Mouse (Mus musculus): ENCODE measurements around the gene Zdhhc19.
"Not testable (repeated sequence)": the region's sequence is repeated elsewhere in the genome, so short reads cannot be mapped to it uniquely, and the experiment has no call there.

Gene Zdhhc19

DNA sequence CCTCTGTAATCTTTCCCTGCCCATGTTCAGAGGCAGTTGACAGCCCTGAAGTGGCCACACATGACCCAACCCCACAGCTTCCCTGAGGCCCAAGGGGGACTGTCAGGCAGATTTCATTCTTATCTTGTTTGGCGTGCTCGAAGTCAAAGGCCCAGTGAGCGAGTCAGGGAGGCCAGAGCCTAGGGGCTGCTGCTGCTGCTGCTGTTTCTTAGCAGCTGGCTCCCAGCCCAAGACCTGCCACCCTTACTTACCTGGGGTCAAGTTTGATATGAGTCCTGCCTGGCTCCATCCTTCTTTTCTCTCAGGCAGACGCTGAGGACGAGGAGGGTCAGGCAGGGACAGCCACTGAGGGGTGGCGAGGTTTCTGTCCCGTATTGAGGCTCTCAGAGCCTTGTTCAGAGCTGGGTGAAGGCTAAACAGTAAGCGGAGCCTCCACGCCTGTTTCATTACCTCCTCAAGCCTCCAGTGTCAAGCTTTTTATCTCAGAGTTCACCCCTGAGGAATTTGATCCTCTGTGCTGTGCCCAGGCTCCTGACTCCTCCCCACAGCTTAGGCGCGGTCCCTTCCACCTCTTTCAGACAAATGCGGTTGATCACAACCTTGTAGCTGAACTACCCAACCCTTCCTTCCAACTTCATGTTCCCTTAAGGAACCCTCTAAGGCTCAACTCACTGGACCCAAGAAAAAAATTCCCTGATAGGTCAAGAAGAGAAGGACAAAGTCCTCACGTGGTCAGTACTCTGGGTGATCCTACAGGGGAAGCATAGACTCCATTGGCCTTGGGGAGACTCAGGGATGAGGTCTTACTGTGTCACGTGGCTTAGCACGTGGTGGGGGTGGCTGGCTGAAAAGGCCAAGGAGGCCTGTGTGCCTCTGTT lies 8.6 kb upstream of the Zdhhc19 start, which contains the start of gene Slc51a:
Gene Slc51a, minus strand, starts transcription at position 646 of the 878 bp plus-strand sequence.
- no peak for DNase-seq

DNA sequence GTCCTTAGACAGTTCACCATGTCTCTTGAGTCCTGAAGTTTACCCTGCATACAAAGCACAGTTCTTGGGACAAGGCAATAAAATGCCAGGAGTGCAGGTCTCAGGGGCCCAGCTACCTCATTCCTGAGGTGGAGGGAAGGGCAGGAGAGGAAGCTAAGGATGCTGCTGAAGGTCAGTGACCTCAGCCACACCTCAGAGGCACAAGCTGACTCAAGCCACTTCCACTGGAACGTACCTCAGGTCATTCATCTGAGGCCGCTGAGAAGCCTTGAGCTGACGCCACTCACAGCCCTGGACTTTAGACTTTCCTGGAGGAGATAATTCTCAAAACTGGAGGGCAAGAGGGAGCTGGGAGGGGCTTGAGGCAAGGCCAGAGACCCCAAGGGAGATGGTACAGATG lies 7.1 kb upstream of the Zdhhc19 start:
- no peak for DNase-seq

DNA sequence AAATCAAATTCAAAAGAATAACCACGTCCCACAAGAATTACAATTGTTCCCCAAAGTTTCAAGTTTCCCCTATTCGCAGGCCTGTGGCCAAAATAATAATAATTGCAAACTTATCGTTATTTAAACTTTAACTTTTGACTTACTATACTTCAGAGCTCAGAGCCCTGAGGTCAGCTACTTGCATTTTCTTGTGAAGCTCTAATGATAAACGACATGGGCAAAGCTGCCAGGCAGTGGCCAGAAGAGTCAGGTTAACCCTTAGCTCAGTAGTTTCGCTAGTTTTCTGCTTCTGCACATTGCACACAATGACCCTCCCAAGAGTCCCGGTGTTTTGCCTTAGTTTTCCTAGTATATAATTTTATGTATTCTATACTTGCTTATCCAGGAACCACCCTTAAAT lies 1.7 kb upstream of the Zdhhc19 start:
- not testable (repeated sequence) for DNase-seq

DNA sequence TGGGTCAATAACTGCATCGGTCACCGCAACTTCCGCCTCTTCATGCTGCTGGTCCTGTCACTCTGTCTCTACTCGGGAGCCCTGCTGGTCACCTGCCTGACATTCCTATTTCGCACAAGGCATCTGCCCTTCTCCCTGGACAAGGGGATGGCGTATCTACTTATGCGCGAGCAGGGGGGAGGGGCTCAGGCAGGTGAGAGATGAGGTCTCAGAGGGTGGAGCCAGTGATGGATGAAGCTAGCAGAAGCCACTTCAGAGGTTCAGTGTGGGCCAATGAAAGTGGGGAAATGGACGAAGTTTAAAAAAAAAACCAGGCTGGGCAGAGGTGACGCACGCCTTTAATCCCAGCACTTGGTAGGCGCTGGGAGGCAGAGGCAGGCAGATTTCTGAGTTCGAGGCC lies 2.9 kb downstream of the Zdhhc19 start:
- DNase-seq = no peak

DNA sequence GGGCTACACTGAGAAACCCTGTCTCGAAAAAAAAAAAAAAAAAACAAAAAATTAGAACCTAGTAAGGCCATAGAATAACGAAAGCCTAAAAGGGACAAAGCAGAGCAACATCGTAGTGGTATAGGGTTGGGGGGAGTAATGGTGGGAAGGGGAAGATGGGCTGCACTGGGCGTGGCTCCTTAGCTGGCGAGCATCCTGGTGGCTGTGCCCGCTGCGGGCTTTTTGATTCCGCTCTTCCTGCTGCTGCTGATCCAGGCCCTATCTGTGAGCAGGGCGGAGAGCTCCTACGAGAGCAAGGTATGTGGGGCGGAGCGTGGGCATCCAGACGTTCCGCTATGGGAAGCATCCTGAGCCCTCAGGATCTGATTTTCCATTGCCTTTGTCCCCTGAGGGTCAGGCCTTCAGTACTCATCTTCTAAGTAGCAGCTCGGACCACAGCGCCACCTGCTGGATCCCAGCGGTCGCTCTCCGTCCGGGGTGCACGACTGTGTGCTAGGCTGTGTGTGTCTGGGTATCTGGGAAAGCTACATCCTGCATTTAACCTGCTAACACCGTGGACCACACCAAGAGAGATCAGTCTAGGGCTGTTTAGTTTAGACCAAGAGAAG lies 3.5 kb downstream of the Zdhhc19 start:
- peak; percentile 88 to 90 for DNase-seq

DNA sequence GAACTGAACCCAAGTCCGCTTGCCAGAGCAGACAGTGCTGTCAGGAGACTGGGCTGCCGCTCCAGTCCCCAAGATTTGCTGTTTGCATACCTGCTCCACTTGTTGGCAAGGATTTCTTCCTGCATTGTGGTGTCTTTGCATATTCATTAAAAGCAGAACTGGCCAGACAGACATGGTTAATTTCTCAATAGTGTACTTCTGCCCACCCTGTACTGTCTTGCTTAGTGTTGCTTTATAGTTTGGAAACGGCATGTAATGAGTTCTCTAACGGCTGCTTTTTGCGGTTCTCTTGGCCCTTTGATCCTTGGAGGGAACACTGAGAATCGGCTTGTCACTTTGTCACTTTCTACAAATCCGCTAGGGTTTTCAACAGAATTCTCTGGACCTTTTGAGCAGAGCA lies 5.4 kb downstream of the Zdhhc19 start:
- no peak for DNase-seq

DNA sequence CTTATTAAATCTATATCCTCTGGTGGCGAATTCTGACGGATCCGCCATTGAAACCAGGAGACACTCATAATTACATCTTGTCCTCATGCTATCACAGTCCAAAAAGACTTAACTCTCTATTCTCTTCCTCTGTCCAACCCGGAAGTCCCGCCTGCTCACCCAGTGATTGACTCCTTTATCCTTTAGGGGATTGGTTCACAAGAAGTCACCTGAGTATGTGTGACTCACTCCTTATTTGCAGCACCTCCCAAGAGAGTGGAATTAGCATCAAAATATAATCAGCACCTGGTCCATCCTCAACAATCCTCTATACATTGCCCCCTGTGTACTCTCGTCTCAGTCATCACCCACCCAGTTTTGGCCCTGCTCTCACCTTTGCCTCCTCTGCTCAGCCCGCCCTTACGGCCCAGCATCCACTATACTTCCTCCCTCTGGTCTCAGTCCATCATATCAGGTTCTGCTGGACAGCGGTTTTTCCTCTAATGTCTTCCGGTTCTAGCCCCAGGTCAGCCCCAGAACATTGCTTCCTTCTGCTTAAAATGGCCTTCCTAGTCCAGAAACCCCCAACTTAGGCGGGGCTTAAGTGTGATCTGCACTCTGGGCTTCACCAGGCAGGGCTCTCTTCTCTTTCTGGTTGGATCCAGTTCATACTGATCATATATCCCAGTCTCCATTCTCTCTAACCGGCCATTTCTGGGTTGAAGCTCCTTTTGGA lies 6.7 kb downstream of the Zdhhc19 start:
- no peak for DNase-seq

DNA sequence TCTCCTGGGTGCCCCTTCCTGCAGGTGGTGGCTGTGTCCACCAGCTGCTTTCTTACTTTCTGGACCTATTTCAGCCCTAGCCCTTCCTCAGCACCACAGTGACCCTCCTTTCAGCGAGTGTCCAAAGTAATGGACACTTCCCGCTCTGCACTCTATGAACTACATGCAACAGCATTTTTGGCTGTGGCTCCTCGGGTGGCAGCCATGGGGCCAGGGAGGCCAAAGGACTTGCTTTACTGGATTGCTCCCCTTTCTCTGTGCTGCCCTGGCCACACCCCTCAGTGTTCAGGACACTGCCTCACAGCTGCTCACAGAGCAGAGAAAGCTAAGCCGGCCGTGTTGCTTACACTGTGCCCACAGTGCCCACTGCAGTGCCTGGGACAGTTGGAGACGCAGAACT lies 7.6 kb downstream of the Zdhhc19 start:
- DNase-seq = no peak

DNA sequence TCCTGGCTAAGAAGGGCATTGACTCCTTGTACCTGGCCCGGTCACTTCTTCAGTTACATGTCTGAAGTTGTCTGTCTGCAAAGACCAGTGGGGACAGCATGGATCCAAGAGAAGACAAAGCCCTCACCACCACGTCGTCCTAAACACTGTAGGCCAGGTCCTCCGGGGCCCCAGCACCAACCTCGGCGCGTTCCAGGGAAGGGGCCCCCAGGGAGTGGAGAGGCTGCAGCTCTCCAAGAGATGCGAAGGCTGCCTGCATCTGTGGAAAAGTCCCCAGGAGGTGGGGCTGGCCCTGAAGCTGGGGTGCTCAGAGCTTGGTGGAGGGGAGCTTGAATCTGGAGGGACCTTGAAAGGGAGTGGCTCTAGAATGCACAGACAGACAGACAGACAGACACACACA lies 10.2 kb downstream of the Zdhhc19 start:
- no peak for DNase-seq

DNA sequence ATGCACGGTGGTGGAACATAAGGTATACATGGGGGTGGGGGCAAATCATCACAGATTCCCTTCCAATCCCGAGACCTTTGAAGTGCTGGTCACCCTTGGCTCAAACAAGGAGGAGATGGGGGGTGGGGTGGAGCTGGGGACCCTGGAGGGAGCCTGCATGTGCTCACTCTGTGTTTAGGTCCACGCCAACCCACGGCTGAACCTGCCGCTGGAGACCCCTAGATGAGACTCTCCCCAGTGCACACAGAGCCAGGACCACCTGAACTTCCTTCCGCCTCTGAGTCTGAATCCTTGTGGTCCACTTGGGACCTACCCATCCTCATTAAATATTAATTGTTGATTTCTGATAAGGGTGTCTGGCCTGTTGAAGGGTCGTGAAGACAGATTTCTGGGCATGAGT lies 10.8 kb downstream of the Zdhhc19 start:
- no peak for DNase-seq

DNA sequence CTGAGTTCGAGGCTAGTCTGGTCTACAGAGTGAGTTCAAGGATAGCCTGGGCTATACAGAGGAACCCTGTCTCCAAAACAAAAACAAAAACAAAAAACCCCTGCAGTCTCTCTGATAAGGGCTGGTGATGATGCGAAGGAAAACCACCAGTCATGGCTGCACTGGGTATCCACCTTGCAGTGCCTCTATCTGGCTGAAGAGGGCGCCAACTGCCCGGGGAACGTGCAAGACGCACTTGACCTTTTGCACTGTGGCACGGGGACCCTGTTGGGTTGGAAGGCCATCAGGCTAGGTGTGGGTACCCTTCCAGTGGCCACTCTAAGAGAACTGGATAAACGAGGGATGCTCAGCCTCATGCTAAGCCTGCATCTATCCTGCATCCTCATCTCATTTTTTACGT lies 11.3 kb downstream of the Zdhhc19 start:
- DNase-seq = peak; percentile 82

DNA sequence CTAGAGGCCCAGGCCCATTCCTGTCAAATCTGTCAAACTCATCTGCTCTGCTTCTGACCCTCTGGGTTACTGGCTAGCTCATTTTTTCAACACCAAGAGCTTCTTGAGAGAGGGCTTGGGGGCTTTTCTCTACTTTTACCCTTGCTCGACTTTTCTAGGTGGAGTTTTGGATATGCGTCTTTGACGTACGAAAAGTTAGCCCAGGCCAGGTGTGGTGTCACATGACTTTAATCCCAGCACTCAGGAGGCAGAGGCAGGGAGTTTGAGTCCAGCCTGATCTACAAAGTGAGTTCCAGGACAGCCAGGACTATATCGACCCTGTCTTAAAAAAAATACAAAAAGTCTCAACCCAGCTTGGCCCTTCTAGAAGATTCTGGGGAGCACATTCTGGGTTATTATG lies 12.0 kb downstream of the Zdhhc19 start:
- no peak for DNase-seq

DNA sequence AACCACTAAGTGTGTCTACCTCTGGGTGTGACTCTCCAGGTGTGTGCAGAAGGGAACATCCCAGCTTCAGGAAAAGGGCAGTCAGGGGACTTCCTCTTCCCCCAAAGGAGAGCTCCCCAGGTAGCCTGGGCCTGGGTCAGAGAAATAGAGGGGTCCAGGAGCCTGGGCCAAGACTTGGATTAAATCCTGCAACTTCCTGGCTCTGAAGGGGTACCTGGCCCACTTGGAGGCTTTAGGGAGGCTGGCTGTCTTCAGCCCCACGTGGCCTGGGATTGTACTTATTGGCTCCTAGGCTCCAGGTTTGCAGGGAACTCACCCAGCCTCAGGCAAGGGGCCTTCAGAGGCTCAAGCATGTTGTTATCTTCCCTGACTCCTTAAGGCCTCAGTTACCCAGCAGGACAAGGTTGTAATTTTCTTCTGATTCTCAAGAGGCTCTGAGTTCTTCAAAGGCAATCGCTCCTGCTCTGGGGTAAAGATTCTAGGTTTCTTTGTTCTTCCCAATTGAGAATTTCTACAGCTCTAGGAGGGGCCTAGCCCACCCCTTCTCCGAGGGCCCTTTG lies 12.5 kb downstream of the Zdhhc19 start:
- DNase-seq = no peak

DNA sequence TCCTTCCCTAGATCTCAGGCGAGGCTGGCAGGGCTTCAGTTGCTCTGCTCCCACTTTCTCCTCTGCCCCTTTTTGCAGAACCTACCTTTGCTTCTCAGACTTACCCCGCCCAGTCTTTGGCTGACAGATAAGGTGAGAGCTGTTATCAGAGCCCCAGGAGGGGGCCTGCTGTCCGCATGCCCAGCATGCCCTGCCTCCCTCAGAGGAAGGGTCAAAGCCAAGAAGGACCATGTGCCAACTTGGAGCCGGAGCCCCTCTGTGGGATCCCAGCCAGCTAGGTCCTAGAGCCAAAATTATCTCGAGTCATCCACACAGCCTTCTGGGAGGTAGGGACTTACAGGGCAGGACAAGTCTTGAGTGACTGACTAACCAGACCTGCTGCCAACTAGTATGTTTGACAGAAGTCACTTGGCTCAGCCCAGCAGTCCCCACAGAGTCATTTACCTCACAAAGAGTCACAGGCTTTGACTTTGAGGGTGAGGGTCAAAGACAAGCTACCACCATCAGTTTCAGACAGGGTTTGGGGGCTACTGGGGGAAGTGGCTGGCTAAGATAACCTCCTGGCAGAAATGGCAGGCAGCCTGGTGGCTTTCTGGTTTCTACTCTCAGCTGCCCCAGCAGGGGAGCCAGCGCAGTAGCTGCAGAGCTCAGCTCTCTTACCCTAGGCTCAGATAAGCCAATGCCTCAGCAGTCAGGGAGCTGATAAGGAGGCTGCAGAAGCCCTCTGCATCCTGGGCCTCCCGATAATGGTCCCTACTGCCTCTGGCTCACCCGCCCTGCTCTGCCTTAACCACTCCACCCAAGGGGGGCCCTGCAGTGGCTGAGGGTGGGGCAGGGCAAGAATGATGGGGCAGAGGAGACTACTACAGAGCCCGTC lies 13.2 kb downstream of the Zdhhc19 start:
- no peak for DNase-seq

DNA sequence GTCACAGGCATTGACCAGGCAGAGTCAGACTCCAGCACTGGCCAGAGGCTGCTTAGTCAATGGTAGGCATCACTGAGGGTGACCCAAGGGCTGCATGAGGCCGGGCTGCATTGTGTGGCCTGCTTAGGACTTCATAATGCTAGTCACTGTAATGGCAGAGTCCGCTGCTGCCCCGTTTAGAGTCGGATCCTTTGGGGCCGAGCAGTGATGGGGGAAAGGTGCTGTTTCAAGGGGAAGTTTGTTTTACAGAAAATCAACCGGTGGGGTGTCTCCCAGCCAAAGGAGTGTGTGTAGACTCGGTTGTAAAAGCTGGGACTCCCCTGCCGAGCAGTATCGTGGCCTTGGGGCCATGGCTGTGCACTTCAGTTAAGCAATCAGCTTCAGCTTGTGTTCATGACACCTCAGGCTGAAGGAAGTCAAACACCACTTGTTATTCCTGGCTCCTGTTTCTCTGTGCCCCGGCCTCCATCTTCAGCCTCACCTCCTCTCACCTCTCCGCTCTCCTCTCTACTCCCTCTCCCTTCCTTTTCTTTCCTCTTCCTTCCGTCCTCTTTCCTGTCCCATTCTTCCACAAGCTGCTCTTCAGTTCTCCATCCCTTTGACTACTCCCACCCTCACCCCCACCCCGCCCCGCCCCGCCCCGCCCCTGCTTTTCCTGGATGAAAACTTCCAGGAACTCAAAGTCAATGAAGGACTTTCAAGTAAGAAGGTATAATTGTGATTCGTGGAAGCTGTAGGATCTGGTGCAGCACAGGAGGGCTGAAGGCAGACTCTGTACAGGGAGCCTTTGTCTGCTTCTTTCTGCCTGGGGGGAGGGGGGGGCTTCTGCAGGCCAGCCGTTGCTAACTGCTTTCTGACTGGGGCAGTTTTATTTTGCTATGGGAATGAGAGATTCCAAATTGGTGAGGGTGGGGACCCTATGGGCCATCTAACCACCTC lies 14.6 kb downstream of the Zdhhc19 start:
- no peak for DNase-seq

DNA sequence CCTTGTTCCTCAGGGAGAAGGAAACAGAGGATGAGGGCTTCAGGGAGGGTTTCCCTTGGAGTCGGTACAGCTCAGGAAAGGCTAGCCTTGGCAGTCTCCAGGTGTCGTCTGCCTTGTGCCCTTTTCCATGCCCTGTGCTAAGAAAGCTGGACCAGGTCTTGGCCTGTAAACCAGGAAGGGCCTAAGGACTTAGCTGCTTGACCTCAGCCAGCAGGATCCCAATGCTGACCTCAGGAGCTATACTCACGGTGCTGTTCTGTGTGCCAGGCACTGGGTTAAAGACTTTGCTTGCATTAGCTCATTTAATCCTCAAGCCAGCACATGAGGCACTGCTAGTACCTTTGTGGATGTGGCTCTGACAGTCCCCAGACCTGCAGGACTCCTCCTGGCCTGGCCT lies 15.3 kb downstream of the Zdhhc19 start:
- no peak for DNase-seq

DNA sequence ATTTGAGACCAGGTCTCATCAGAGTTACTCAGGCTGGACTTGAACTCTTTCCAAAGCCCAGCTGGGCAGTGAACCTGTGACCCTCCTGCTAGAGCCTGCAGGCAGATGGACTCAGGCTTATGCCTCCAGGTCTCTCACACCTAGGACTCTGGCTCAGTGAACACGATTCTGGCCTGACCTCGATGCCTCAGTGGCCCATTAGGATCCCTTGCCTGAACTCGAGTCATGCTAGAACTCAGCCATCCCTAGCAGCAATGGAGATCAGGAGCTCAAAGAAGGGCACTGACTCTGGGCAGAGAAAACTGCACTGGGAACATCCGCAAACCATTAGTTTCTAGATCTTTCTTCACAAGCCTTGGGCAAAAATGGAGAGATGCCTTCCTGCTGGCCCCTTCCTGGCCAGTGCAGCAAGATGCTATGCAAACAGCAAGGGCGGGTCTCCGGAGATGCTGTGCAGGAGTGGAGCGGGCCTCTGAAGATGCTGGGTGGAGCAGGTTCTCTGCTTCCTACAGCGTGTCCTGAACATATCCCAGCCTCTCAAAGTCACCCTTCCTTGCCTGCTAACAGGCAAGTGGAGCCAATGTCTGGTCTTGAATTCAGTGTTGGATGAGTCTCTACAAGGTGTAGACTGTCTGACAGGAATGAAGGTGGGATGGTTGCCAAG lies 15.9 kb downstream of the Zdhhc19 start:
- DNase-seq = no peak

DNA sequence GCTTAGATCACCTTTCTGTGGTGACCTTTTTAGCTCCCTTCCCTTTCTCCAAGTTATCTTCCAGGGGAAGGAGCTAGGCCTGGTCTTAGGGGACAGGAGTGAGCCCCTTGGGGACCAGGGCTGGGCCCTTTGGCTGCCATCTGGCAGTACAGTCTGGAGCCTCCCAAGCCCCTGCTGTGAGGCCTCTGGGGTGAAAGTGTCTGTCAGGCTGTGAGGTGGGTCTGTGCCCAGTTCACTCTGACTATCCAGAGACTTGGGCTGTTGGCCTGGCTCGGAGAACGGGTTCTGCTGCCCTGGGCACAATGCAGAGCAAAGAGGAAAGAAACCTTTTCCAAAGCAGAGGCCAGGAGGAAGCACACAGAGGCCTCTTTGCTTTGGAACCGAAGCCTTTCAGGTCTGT lies 16.9 kb downstream of the Zdhhc19 start:
- no peak for DNase-seq

DNA sequence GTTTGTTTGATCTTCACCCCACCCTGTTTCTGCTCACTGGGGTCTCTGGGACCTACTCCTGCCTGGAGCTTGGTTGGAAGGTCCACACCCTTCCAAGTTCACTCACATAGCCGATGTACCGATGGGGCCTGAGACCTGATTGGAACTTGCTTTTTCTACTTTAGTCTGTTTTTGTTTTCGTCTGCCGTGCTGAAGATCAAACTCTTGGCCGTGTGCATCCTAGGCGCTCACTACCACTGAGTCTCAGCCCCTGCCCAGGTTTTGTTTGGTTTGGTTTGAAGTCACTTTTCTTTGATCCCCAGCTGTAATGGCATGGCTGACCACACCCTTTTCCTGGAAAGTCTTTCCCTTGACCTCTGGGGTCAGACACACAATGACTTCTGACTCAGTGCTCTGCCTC lies 17.3 kb downstream of the Zdhhc19 start:
- DNase-seq = no peak

DNA sequence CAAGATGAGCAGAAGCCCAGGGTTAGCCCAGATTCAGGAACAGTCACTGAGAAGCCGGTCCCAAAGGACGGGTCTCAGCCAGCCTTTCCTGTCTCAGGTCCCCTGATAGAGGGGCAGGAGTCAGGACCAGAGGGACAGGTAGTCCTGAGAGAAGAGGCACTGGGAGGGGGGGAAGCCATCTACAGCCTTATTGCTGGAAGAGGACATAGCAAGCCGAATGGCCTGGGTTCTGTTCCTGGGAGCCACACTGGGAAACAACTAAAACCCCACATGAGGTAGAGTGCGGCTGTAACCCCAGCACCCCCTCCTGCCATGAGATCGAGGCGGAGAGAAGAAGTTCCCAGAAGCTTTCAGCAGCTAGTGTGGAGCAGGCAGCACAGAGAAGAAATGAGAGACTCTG lies 17.9 kb downstream of the Zdhhc19 start:
- no peak for DNase-seq

Data from B cell, adult 2 months (primary cell).